Mouse (Mus musculus) forebrain, embryonic 14.5 days (tissue): ENCODE results near the gene Bicra. TPM values are rescaled to one million over a fixed set of nuclear protein-coding genes. Genes with fewer than 3 reads are reported as not detected.

Source experiments
- ATAC-seq: fragments of 200-750 bp; cut with Nextera tagmentation; 2 replicates; pipeline ENCODE4 v1.8.0; 2017; ENCODE audit warnings: mild to moderate bottlenecking, moderate library complexity
- DNase-seq: peaks from one replicate; pipeline ENCODE4 v3.0.0-alpha.2; 2015; ENCODE audit warnings: low spot score
- H3K27ac ChIP-seq: fragments of 300-500 bp; sonication (generic); 2 replicates; pipeline ENCODE4 v1.5.1; 2014; ENCODE audit warnings: low read depth, mild to moderate bottlenecking, control low read depth, low read length, moderate library complexity
- H3K27me3 ChIP-seq: fragments of 300-500 bp; sonication (generic); replicated peaks from 2 replicates; pipeline ENCODE4 v1.6.1; 2014; ENCODE audit warnings: low read length, control low read depth, mixed read lengths; ENCODE audit not compliant: control insufficient read depth, insufficient read depth
- H3K36me3 ChIP-seq: fragments of 300-500 bp; sonication (generic); 2 replicates; pipeline ENCODE4 v1.6.1; 2014; ENCODE audit warnings: low read length, control low read depth; ENCODE audit not compliant: control insufficient read depth, insufficient read depth
- H3K4me1 ChIP-seq: fragments of 300-500 bp; sonication (generic); 2 replicates; pipeline ENCODE4 v1.6.1; 2014; ENCODE audit warnings: antibody characterized with exemption, low read length, control low read depth; ENCODE audit not compliant: control insufficient read depth, insufficient read depth
- H3K4me2 ChIP-seq: fragments of 300-500 bp; sonication (generic); 2 replicates; pipeline ENCODE4 v1.6.1; 2014; ENCODE audit warnings: mild to moderate bottlenecking, control low read depth, low read length
- H3K4me3 ChIP-seq: fragments of 300-500 bp; sonication (generic); 2 replicates; pipeline ENCODE4 v1.5.1; 2014; ENCODE audit warnings: low read depth, low read length, control low read depth
- H3K9ac ChIP-seq: fragments of 300-500 bp; sonication (generic); 2 replicates; pipeline ENCODE4 v1.6.1; 2014; ENCODE audit warnings: mild to moderate bottlenecking, low read length, control low read depth, moderate library complexity
- H3K9me3 ChIP-seq: fragments of 300-500 bp; sonication (generic); replicated peaks from 2 replicates; pipeline ENCODE4 v1.6.1; 2016; ENCODE audit warnings: low read length, control low read depth, mixed read lengths; ENCODE audit not compliant: control insufficient read depth
- WGBS: fragments of 180-500 bp; shearing (Covaris S2); extraction: QIAGEN DNeasy Blood & Tissue Kit; methylation state at CpG from one replicate; pipeline ENCODE4 v1.1.7; 2014; 5-methylcytosine and 5-hydroxymethylcytosine counted together
- polyA plus RNA-seq: library from polyadenylated mRNA; unstranded; fragments of >200 nt; fragmentation: Nextera tagmentation; extraction: Ambion mirVana; gene quantifications from 2 replicates; pipeline ENCODE4 v1.2.1, GENCODE M21; 2014

The Bicra gene
- polyA plus RNA-seq, 1 experiment from 2014 or later, result 4.3 TPM

GRCm38 (mm10) chr7:15962311-15963288 is 85.1 kb downstream of the Bicra start:
- peak overlapping the region; percentile 35; the same call in 1 of the 2 replicates for H3K9ac ChIP-seq
- no peak overlapping the region for H3K4me2 ChIP-seq
- ATAC-seq (peak; percentile 33), DNase-seq (peak; percentile 62)
- no peak overlapping the region for H3K4me3 ChIP-seq
- no peaks in the 10 kb centered on the region for H3K9me3 ChIP-seq
- peaks cover 9% of the 10 kb centered on the region for H3K4me1 ChIP-seq
- no peaks in the 10 kb centered on the region for H3K27me3 ChIP-seq
- 40% methylated on average over 12 of the region's 12 CpGs for WGBS
- H3K27ac ChIP-seq, result peak overlapping the region; percentile 27; the same call in 1 of the 2 replicates
- H3K36me3 ChIP-seq, result no peaks in the 10 kb centered on the region

- ATAC-seq, result no peak
- no peak for DNase-seq
These were observed 85.9 kb downstream of the Bicra start for GRCm38 (mm10) chr7:15961798-15962197.

DNA sequence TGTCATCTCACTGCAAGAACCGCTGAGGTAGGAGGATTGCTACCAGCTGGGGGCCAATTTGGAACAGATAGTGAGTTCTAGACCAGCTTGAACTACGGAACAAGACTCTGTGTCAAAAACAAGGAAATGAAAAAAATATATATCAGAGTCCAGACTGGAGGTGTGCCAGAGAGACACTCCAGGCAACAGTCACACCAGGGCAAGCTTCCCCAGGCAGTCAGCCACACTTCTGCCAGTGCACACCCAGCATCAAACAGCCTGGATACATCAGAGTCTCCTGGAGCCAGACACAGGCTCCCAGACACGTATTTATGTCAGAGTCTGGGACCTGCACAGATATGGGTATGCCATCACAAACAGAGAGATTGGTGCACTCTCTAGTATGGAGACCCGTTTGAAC is 86.5 kb downstream of the Bicra start:
- Histone ChIP-seq H3K4me2 (no peak overlapping the region), H3K36me3 (no peaks in the 10 kb centered on the region), H3K27me3 (no peaks in the 10 kb centered on the region), H3K9me3 (no peaks in the 10 kb centered on the region), H3K4me1 (peaks cover 9% of the 10 kb centered on the region), H3K9ac (no peak overlapping the region), H3K4me3 (no peak overlapping the region), H3K27ac (no peak overlapping the region; the same call in 1 of the 2 replicates)
- 66% methylated on average over 4 of the region's 4 CpGs for WGBS
- DNase-seq (no peak), ATAC-seq (no peak)

More at GRCm38 (mm10) chr7:15961798-15962197, 85.9 kb downstream of the Bicra start:
- Histone ChIP-seq H3K4me3 (no peak overlapping the region), H3K9ac (no peak overlapping the region), H3K36me3 (no peaks in the 10 kb centered on the region), H3K4me1 (peaks cover 9% of the 10 kb centered on the region), H3K27ac (no peak overlapping the region), H3K9me3 (no peaks in the 10 kb centered on the region), H3K27me3 (no peaks in the 10 kb centered on the region), H3K4me2 (no peak overlapping the region)
- 76% methylated on average over 7 of the region's 7 CpGs for WGBS

DNA sequence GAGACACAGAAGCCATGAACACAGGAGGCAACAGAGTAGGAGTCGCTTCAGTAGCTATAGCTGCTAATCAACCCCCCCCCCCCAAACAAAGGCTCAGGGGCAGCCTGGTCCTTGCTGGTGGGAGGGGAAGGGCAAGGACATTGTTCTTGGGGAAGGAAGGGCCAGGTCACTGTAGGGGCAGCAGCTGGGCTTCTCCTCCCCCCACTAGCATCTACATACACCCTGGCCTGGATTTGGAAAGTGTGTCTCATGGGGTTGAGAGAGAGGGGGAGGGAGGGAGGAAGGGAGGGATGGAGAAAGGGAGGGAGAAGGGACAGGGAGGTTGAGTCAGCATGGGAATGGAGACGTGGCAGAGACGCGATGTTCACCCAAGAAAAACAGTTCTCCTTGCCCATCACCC is 87.0 kb downstream of the Bicra start:
- DNase-seq (no peak), ATAC-seq (no peak)
- Histone ChIP-seq H3K27ac (no peak overlapping the region), H3K27me3 (no peaks in the 10 kb centered on the region), H3K9ac (no peak overlapping the region), H3K4me2 (no peak overlapping the region), H3K4me1 (peaks cover 9% of the 10 kb centered on the region), H3K9me3 (no peaks in the 10 kb centered on the region), H3K36me3 (no peaks in the 10 kb centered on the region), H3K4me3 (no peak overlapping the region)
- 25% methylated on average over 4 of the region's 4 CpGs for WGBS

DNA sequence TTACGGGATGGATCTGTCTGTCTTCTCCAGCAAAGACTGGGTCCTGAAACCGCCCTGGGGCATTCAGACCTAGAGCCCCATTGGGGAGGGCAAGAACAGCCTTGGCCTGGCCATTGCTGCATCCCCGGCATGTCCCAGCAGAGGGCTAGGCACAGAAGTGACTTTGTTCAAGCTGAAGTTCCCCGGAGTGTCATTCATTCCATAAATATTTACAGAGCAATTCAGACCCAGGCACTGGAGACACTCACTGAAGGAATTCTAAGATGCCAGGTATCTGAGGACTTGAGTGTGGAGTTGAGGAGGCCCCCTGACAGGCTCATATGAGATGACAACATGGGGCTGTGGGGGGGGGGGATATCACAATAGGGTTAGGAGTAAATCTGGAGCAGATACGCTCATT is 91.6 kb downstream of the Bicra start:
- Histone ChIP-seq H3K9me3 (no peaks in the 10 kb centered on the region), H3K4me2 (no peak overlapping the region), H3K9ac (no peak overlapping the region), H3K4me1 (no peaks in the 10 kb centered on the region), H3K36me3 (no peaks in the 10 kb centered on the region), H3K27ac (no peak overlapping the region), H3K27me3 (no peaks in the 10 kb centered on the region), H3K4me3 (no peak overlapping the region)
- DNase-seq (no peak), ATAC-seq (no peak)
- 82% methylated on average over 5 of the region's 5 CpGs for WGBS

DNA sequence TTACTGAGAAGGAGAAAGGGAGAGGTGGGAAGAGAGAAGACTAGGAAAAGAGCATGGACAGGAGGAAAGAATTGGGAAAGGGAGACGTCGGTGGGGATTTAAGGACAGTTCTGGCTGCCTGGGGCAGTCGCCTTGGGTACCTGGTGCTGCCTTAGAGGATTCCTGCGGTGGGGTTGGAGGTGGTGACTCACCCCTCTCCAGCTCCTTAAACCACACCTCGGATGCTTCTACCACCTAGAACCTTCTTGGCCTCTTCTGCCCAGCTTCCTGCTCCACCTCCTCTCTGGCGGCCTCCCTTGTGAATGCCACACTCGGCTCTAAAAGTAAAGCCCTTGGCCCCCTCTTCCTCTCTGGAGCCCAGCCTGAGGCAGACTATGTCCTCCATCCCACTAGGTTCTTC is 92.2 kb downstream of the Bicra start:
- Histone ChIP-seq H3K4me1 (no peaks in the 10 kb centered on the region), H3K9ac (peak overlapping the region; percentile 25; the same call in 1 of the 2 replicates), H3K36me3 (no peaks in the 10 kb centered on the region), H3K27me3 (no peaks in the 10 kb centered on the region), H3K4me3 (0 out of 2 replicates have a peak overlapping the region, but pooled peaks have one; percentile 2), H3K27ac (no peak overlapping the region), H3K4me2 (peak overlapping the region; percentile 36), H3K9me3 (no peaks in the 10 kb centered on the region)
- no peak for DNase-seq
- 14% methylated on average over 7 of the region's 7 CpGs for WGBS
- ATAC-seq, result no peak

DNA sequence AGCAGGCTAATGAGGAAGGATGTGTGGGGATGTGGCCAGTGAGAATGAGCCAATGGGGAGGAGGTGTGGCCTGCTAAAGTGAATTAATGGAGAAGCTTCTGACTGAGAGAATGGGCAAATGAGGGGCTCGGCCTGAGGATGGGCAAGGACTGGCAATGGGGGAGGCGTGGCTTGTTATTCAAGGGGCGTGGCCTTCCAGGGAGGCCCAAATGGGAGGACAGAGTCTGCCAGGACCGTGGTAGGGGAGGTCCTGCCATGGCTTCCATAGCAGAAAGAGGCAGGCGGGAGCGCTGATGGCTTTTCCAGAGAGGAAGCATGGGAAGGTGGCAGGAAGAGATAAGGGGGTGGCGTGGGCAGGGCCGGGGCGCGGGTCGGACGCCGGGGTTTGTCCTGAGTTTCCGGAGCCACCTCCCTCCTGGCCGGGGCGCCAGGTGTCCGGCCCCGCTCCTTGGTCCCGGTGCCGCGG is 92.7 kb downstream of the Bicra start:
- no peaks in the 10 kb centered on the region for H3K36me3 ChIP-seq
- H3K4me1 ChIP-seq, result no peaks in the 10 kb centered on the region
- no peak overlapping the region for H3K27ac ChIP-seq
- H3K27me3 ChIP-seq, result no peaks in the 10 kb centered on the region
- H3K4me2 ChIP-seq, result peak overlapping the region; percentile 36
- peak overlapping the region; percentile 25; the same call in 1 of the 2 replicates for H3K9ac ChIP-seq
- 0 out of 2 replicates have a peak overlapping the region, but pooled peaks have one; percentile 2 for H3K4me3 ChIP-seq
- ATAC-seq (peak; percentile 34; the same call in 1 of the 2 replicates), DNase-seq (peak; percentile 33)
- 4% methylated on average over 21 of the region's 21 CpGs for WGBS
- H3K9me3 ChIP-seq, result no peaks in the 10 kb centered on the region

DNA sequence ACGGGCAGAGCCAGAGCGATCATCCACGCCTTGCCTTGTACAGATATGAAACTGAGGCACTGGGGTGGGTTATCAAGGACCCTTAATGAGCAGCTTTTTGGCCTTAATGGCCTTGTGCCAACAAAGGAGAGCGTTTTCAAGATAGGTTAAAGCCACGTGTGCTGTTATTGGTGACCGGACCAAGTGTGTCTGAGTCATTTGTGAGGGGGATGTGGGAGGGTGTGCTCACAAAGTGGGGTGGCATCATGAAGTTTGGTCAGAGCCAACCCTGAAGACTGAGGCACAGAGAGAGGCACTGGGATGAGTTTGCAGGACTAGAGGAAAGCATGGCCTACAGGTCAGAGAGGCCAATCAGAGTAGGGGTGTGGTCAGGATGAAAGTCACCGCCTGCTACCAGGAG is 93.3 kb downstream of the Bicra start:
- no peak for ATAC-seq
- Histone ChIP-seq H3K4me3 (no peak overlapping the region), H3K4me2 (no peak overlapping the region), H3K9ac (no peak overlapping the region), H3K9me3 (no peaks in the 10 kb centered on the region), H3K36me3 (no peaks in the 10 kb centered on the region), H3K27me3 (no peaks in the 10 kb centered on the region), H3K4me1 (no peaks in the 10 kb centered on the region), H3K27ac (no peak overlapping the region)
- WGBS, result 89% methylated on average over 7 of the region's 7 CpGs
- no peak for DNase-seq
